Mouse (Mus musculus): ENCODE measurements around the gene Padi2. TPM values are rescaled to one million over a fixed set of nuclear protein-coding genes. Genes with fewer than 3 reads are reported as not detected.

Padi2 gene
- polyA plus RNA-seq, 2 experiments = 1.0 to 1.8 TPM

DNA sequence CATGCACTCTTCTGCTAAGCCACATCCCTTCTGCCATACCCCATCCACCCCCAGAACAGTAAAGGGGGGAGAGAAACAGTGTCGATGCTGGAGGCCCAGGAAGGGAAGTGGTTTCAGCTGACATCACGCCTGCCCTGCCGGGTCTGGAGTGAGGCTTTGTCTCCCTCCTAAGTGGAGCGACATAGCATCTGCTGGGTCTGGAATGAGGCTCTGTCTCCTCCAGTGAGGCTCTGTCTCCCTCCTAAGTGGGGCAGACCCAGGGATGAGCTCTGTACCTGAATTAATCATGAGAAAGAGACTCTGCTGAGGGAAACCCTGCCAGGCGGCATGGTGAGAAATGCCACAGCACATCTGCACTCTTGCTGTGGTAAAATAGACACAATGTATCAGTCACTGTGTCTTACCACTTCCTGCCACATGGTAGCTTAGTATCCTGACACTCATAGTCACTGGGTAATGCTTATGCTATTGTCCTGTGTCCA lies 38.9 kb downstream of the Padi2 start:
- no peak overlapping the region for H3K4me2 ChIP-seq (ENCODE audit: low read depth)
- no peaks in the 10 kb centered on the region for H3K4me1 ChIP-seq (replicated peaks; ENCODE audit: control insufficient read depth in 2 of 2, insufficient read depth in 2 of 2, low read length in 1 of 2)
- no peak overlapping the region for H3K4me3 ChIP-seq (ENCODE audit: insufficient read depth in 1 of 2, low read depth in 2 of 2, low read length in 2 of 2)
- no peak for TF ChIP-seq CTCF (IDR thresholded peaks at IDR 0.05; ENCODE audit: low read depth)
- no peak for TF ChIP-seq EP300 (IDR thresholded peaks at IDR 0.05; ENCODE audit: low read depth)
- no peak overlapping the region for H3K27ac ChIP-seq
- no peaks in the 10 kb centered on the region for H3K9me3 ChIP-seq (ENCODE audit: control insufficient read depth, low read length)
- peak; percentile 31; the same call in 1 of the 2 replicates for ATAC-seq (ENCODE audit: insufficient read depth)
- H3K36me3 ChIP-seq (replicated peaks; ENCODE audit: control insufficient read depth, insufficient read depth, low read depth) = no peaks in the 10 kb centered on the region
- no peak overlapping the region for H3K9ac ChIP-seq (replicated peaks)
- no peak for DNase-seq (ENCODE audit: low read depth in 3 of 3, low spot score in 3 of 3)
- no peaks in the 10 kb centered on the region for H3K27me3 ChIP-seq (ENCODE audit: control insufficient read depth, insufficient read depth, low read length)
- WGBS (ENCODE audit: insufficient replicate concordance) = 22% methylated on average over 5 of the region's 5 CpGs

DNA sequence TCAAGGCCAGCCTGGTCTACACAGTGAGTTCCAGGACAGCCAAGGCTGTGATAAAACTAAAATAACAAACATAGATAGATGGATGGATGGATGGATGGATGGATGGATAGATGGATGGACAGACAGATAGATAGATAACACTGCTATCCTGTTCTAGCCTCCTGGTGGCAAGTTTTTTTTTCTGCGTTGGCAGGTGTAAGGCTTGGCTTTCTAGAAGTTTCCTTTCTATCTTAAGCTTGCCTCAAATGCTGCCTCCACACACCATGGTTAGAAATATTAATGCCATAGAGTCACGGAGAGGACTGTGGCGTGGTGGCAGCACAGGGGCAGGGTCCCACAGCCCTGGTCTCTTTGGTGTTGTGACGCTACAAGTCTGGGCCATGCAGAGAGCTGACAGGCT lies 39.4 kb downstream of the Padi2 start:
- ATAC-seq (ENCODE audit: insufficient read depth) (no peak), DNase-seq (ENCODE audit: low read depth in 3 of 3, low spot score in 3 of 3) (no peak)
- Histone ChIP-seq H3K27ac (no peak overlapping the region), H3K4me2 (ENCODE audit: low read depth) (no peak overlapping the region), H3K9ac (replicated peaks) (no peak overlapping the region), H3K9me3 (ENCODE audit: control insufficient read depth, low read length) (no peaks in the 10 kb centered on the region), H3K4me3 (ENCODE audit: insufficient read depth in 1 of 2, low read depth in 2 of 2, low read length in 2 of 2) (no peak overlapping the region), H3K36me3 (replicated peaks; ENCODE audit: control insufficient read depth, insufficient read depth, low read depth) (no peaks in the 10 kb centered on the region), H3K4me1 (replicated peaks; ENCODE audit: control insufficient read depth in 2 of 2, insufficient read depth in 2 of 2, low read length in 1 of 2) (no peaks in the 10 kb centered on the region), H3K27me3 (ENCODE audit: control insufficient read depth, insufficient read depth, low read length) (no peaks in the 10 kb centered on the region)
- TF ChIP-seq CTCF (IDR thresholded peaks at IDR 0.05; ENCODE audit: low read depth) = no peak
- no peak for TF ChIP-seq EP300 (IDR thresholded peaks at IDR 0.05; ENCODE audit: low read depth)
- WGBS (ENCODE audit: insufficient replicate concordance) = 69% methylated on average over 4 of the region's 4 CpGs

DNA sequence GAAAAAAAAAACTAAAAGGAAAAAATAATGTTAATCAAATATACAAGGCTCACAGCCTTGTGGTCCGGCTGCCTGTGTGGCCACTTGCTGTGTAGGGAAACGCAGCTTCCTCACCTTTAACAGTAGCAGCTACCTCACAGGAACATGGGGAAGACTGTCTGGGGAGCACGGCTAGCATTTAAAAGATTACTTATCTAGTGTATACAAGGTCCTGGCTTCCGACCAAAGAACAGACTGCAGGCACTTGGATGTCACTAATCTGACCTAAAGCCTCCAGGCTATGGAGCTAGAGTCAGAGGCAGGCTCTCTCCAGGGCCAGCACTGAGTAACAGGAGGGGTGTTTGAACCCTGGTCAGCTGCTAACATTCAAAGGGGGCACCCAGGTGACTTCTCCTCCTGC lies 39.9 kb downstream of the Padi2 start:
- ATAC-seq (ENCODE audit: insufficient read depth) = no peak
- H3K9me3 ChIP-seq (ENCODE audit: control insufficient read depth, low read length) = no peaks in the 10 kb centered on the region
- H3K9ac ChIP-seq (replicated peaks) = no peak overlapping the region
- no peaks in the 10 kb centered on the region for H3K27me3 ChIP-seq (ENCODE audit: control insufficient read depth, insufficient read depth, low read length)
- H3K4me2 ChIP-seq (ENCODE audit: low read depth) = no peak overlapping the region
- DNase-seq (ENCODE audit: low read depth in 3 of 3, low spot score in 3 of 3) = no peak
- H3K36me3 ChIP-seq (replicated peaks; ENCODE audit: control insufficient read depth, insufficient read depth, low read depth) = no peaks in the 10 kb centered on the region
- H3K4me3 ChIP-seq (ENCODE audit: insufficient read depth in 1 of 2, low read depth in 2 of 2, low read length in 2 of 2) = no peak overlapping the region
- no peak overlapping the region for H3K27ac ChIP-seq
- WGBS (ENCODE audit: insufficient replicate concordance) = 23% methylated on average over 4 of the region's 4 CpGs
- H3K4me1 ChIP-seq (replicated peaks; ENCODE audit: control insufficient read depth in 2 of 2, insufficient read depth in 2 of 2, low read length in 1 of 2) = no peaks in the 10 kb centered on the region
- TF ChIP-seq CTCF (IDR thresholded peaks at IDR 0.05; ENCODE audit: low read depth) (no peak), EP300 (IDR thresholded peaks at IDR 0.05; ENCODE audit: low read depth) (no peak)

DNA sequence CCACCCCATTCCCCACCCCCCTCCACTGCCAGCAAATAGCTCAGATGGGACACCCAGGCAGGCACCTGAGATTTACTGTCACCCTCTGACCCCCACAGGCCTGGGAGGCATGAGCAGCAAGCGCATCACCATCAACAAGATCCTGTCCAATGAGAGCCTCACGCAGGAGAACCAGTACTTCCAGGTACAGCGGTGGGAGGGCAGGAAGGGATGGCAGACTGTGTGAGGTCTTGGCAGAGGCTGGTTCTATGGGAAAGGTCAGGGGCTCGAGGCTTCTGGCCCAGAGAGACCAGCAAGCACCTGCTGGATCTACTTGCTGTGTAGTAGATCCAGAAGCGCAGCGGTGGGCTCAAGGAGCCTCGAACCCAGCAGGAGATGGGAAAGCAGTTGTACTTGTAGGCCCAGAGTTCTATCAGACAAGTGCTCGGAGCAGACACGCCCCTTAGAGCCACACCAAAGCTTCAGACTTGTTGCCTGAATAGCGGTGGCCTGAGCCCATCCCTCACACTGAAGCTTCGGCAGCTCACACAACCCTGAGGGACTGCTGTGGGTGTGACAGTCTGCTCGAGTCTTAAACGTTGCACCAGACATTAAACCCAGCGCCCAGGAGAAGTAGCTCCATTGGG lies 40.5 kb downstream of the Padi2 start:
- H3K4me3 ChIP-seq (ENCODE audit: insufficient read depth in 1 of 2, low read depth in 2 of 2, low read length in 2 of 2) = no peak overlapping the region

DNA sequence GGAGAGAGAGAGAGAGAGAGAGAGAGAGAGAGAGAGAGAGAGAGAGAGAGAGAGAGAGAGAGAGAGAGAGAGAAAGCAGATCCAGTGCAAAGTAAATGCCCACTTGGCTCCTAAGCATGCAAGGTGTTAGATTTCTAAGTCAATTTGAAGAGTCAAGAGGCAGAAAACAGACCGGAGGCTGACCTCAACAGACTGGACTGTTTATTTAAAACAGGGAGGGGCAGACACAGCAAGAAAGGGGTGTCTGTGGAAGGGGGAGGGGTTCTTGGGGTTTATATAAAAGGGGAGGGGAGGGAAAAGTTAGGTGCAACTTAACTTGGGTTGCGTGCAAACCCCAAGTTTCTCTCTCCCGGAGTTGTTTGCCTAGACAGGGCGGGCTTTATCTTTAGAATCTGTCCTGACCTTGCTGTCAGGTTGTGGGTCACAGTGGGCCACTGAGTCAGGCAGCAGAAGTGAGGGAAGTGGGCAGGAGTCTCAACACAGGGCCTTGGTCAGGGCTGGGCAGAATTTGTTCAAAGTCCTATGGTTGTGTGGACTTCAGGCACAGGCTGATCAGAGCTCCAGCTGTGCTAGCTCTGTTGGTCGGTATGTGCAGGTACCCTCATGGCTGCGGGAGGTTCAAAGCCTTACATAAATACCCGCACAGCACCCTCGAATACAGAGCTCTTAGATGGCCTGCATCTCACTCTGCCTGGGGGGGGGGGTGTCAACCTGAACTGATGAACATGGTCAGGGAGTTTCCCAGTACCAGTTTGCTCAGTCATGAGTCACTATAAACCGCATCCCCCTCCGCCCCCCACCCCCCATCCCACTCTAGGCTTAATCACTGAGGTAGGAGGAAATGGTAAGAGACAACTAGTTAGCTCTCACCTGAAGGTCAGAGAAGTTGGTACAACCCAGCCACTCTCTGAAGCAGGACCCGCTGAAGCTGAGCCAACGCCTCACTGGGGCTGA lies 41.6 kb downstream of the Padi2 start:
- WGBS (ENCODE audit: insufficient replicate concordance) = 73% methylated on average over 12 of the region's 12 CpGs
- Histone ChIP-seq H3K36me3 (replicated peaks; ENCODE audit: control insufficient read depth, insufficient read depth, low read depth) (no peaks in the 10 kb centered on the region), H3K9ac (replicated peaks) (no peak overlapping the region), H3K4me2 (ENCODE audit: low read depth) (no peak overlapping the region), H3K9me3 (ENCODE audit: control insufficient read depth, low read length) (no peaks in the 10 kb centered on the region), H3K27ac (no peak overlapping the region), H3K27me3 (ENCODE audit: control insufficient read depth, insufficient read depth, low read length) (no peaks in the 10 kb centered on the region), H3K4me1 (replicated peaks; ENCODE audit: control insufficient read depth in 2 of 2, insufficient read depth in 2 of 2, low read length in 1 of 2) (peaks cover 0 to 5% of the 10 kb centered on the region in 2 experiments; a peak in 1 of 4 replicates), H3K4me3 (ENCODE audit: insufficient read depth in 1 of 2, low read depth in 2 of 2, low read length in 2 of 2) (no peak overlapping the region)
- ATAC-seq (ENCODE audit: insufficient read depth) (no peak), DNase-seq (ENCODE audit: low read depth in 3 of 3, low spot score in 3 of 3) (no peak)
- TF ChIP-seq EP300 (IDR thresholded peaks at IDR 0.05; ENCODE audit: low read depth) (no peak), CTCF (IDR thresholded peaks at IDR 0.05; ENCODE audit: low read depth) (no peak)

More for the DNA sequence above, 40.5 kb downstream of the Padi2 start:
- Histone ChIP-seq H3K9me3 (ENCODE audit: control insufficient read depth, low read length) (no peaks in the 10 kb centered on the region), H3K27ac (no peak overlapping the region), H3K4me2 (ENCODE audit: low read depth) (no peak overlapping the region), H3K4me1 (replicated peaks; ENCODE audit: control insufficient read depth in 2 of 2, insufficient read depth in 2 of 2, low read length in 1 of 2) (no peaks in the 10 kb centered on the region), H3K36me3 (replicated peaks; ENCODE audit: control insufficient read depth, insufficient read depth, low read depth) (no peaks in the 10 kb centered on the region), H3K27me3 (ENCODE audit: control insufficient read depth, insufficient read depth, low read length) (no peaks in the 10 kb centered on the region), H3K9ac (replicated peaks) (no peak overlapping the region)
- WGBS (ENCODE audit: insufficient replicate concordance) = 59% methylated on average over 14 of the region's 14 CpGs
- ATAC-seq (ENCODE audit: insufficient read depth) (no peak), DNase-seq (ENCODE audit: low read depth in 3 of 3, low spot score in 3 of 3) (no peak)
- TF ChIP-seq CTCF (IDR thresholded peaks at IDR 0.05; ENCODE audit: low read depth) = no peak
- no peak for TF ChIP-seq EP300 (IDR thresholded peaks at IDR 0.05; ENCODE audit: low read depth)

All from liver, embryonic 14.5 days (tissue).